Mouse (Mus musculus) ovary, adult 10 weeks (tissue): ENCODE results near the gene Sec23b. TPM values are rescaled to one million over a fixed set of nuclear protein-coding genes. Genes with fewer than 3 reads are reported as not detected.

Experiments used
- polyA plus RNA-seq: library from polyadenylated mRNA; stranded (reverse); fragments of 350-450 nt; fragmentation: Illumina TruSeq; extraction: RNeasy Lipid Tissue Mini Kit (QIAGEN cat#74804); gene quantifications from one replicate; pipeline ENCODE4 v1.2.3, GENCODE M21; 2014

Gene Sec23b
- 114 TPM for polyA plus RNA-seq

GRCm38 (mm10) chr2:144555820-144556552 is at the start of gene Sec23b:
Sec23b (plus strand) TSS chr2:144556229.

GRCm38 (mm10) chr2:144526981-144527820 is 28.8 kb upstream of the Sec23b start, which contains the start of the genes Dzank1 and Polr3f:
Dzank1 (minus strand) TSS chr2:144527414.
Polr3f (plus strand) TSS chr2:144527718.

GRCm38 (mm10) chr2:144550529-144550928 is 5.5 kb upstream of the Sec23b start, which contains the start of gene Rbbp9:
Rbbp9 (minus strand) TSS chr2:144550869.

GRCm38 (mm10) chr2:144593951-144594651 is 38.1 kb downstream of the Sec23b start, which contains the start of gene Smim26:
Smim26 (plus strand) TSS chr2:144594054.

GRCm38 (mm10) chr2:144599831-144600687 is 44.0 kb downstream of the Sec23b start, which contains the start of gene Dtd1:
Dtd1 (plus strand) TSS chr2:144599897.

Other genes starting within 250 kb of the Sec23b start
- gene Ovol2, start 224.1 kb upstream of the Sec23b start, polyA plus RNA-seq: not detected
- gene Kat14, start 187.2 kb upstream of the Sec23b start, polyA plus RNA-seq: 10.7 TPM
- 4.3 TPM for gene Pet117, start 187.2 kb upstream of the Sec23b start, polyA plus RNA-seq
- 4.5 TPM for gene Dzank1, start 28.8 kb upstream of the Sec23b start, polyA plus RNA-seq
- gene Polr3f, start 28.5 kb upstream of the Sec23b start, polyA plus RNA-seq: 58.4 TPM
- gene Rbbp9, start 5.4 kb upstream of the Sec23b start, polyA plus RNA-seq: 148 TPM
- 14.4 TPM for gene Smim26, start 37.8 kb downstream of the Sec23b start, polyA plus RNA-seq
- 28.3 TPM for gene Dtd1, start 43.7 kb downstream of the Sec23b start, polyA plus RNA-seq